Mouse (Mus musculus): Measurements from ENCODE around the gene Hand1.

DNA sequence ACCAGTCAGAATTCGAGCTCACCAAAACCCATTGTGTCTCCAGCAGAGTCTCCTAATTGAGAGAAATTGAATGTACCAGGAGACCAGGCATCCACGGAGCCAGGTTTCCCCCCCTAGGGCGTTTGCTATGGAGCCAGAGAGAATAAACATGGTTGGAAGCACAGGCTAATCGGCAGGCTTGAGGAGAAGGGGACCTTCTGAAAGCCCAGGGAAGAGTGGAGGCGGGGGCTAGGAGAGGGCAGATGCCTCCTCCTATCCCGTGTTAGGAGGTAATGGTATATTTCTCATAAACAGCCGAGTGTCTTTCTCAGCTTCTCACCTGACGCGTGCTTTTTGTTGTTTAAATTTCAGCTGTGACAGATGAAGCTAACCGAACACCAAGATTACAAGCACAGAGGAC is 8.4 kb upstream of the Hand1 start:
- no peak for TF ChIP-seq CTCF (IDR thresholded peaks at IDR 0.05; ENCODE audit: low read depth)
- TF ChIP-seq EP300 (IDR thresholded peaks at IDR 0.05; ENCODE audit: low read depth): no peak
